Mouse (Mus musculus) inflammation-experienced regulatory T-cells, adult 6 months (primary cell): ENCODE measurements around the gene Jmjd8. TPM values are rescaled to one million over a fixed set of nuclear protein-coding genes. Genes with fewer than 3 reads are reported as not detected.

ENCODE experiments used
- ATAC-seq: one replicate; pipeline ENCODE4 v1.8.0; 2017
- polyA plus RNA-seq, 3 experiments: library from polyadenylated mRNA; unstranded; fragments of 100-300 nt; shearing (Covaris generic); gene quantifications; one replicate each; pipeline ENCODE4 v1.2.1; 2017

Jmjd8 gene
- polyA plus RNA-seq, 3 experiments from 2014 or later, result 12.5 to 26.2 (median 23.9) TPM

- ATAC-seq, result no peak
Measured at GRCm38 (mm10) chr17:25833291-25833663, 4.6 kb downstream of the Jmjd8 start, which contains the start of gene Stub1. Gene Stub1 (minus strand): TSS chr17:25833404.

GRCm38 (mm10) chr17:25833961-25834594 is 5.4 kb downstream of the Jmjd8 start:
- ATAC-seq, result no peak

- no peak for ATAC-seq
Measured at GRCm38 (mm10) chr17:25834595-25835222, 6.0 kb downstream of the Jmjd8 start.

- ATAC-seq, result no peak
Measured at GRCm38 (mm10) chr17:25835301-25835700, 6.6 kb downstream of the Jmjd8 start.

- ATAC-seq, result no peak
Measured at GRCm38 (mm10) chr17:25835816-25836215, 7.1 kb downstream of the Jmjd8 start.

GRCm38 (mm10) chr17:25836397-25837075 is 7.9 kb downstream of the Jmjd8 start:
- no peak for ATAC-seq

GRCm38 (mm10) chr17:25837076-25837410 is 8.4 kb downstream of the Jmjd8 start, which contains the start of gene Rhbdl1:
Gene Rhbdl1 (minus strand): TSS chr17:25837295.
- ATAC-seq, result no peak

- no peak for ATAC-seq
Measured at GRCm38 (mm10) chr17:25837533-25837932, 8.9 kb downstream of the Jmjd8 start.

GRCm38 (mm10) chr17:25838904-25839303 is 10.2 kb downstream of the Jmjd8 start:
- no peak for ATAC-seq

- no peak for ATAC-seq
Measured at GRCm38 (mm10) chr17:25839455-25840235, 11.0 kb downstream of the Jmjd8 start.

GRCm38 (mm10) chr17:25840519-25840918 is 11.9 kb downstream of the Jmjd8 start:
- no peak for ATAC-seq

- ATAC-seq, result no peak
Measured at GRCm38 (mm10) chr17:25841117-25841880, 12.6 kb downstream of the Jmjd8 start, which contains the start of gene Gm20683. Gene Gm20683 (minus strand): TSS chr17:25841763.

GRCm38 (mm10) chr17:25842509-25842908 is 13.8 kb downstream of the Jmjd8 start:
- no peak for ATAC-seq

- ATAC-seq, result no peak
Measured at GRCm38 (mm10) chr17:25843122-25843521, 14.5 kb downstream of the Jmjd8 start.

GRCm38 (mm10) chr17:25843636-25844395 is 15.1 kb downstream of the Jmjd8 start:
- ATAC-seq, result peak; percentile 5

- peak; percentile 100 for ATAC-seq
Measured at GRCm38 (mm10) chr17:25844396-25844901, 15.8 kb downstream of the Jmjd8 start, which contains the start of gene Rhot2. Gene Rhot2 (minus strand): TSS chr17:25844851.

GRCm38 (mm10) chr17:25860229-25860628 is 31.6 kb downstream of the Jmjd8 start:
- ATAC-seq, result no peak

- peak; percentile 100 for ATAC-seq
Measured at GRCm38 (mm10) chr17:25860832-25861703, 32.4 kb downstream of the Jmjd8 start, which contains the start of gene Wdr90. Gene Wdr90 (minus strand): TSS chr17:25861501.

- ATAC-seq, result no peak
Measured at GRCm38 (mm10) chr17:25861704-25862612, 33.3 kb downstream of the Jmjd8 start.
